Mouse (Mus musculus) liver, adult 2 months (tissue): ENCODE results near the gene Cdk14.

ENCODE experiments used
- CTCF ChIP-seq: fragments of 200-500 bp; IDR thresholded peaks from 2 replicates; pipeline ENCODE4 v1.5.1; 2011; ENCODE audit warnings: low read depth, low read length, control low read depth
- POLR2A ChIP-seq: fragments of 200-500 bp; IDR thresholded peaks from 2 replicates; pipeline ENCODE4 v1.6.1; 2011; ENCODE audit warnings: low read length, control low read depth; ENCODE audit not compliant: insufficient read depth; ENCODE audit errors: extremely low read depth

GRCm38 (mm10) chr5:5372354-5372753, 47.8 kb downstream of the Cdk14 start:
- TF ChIP-seq CTCF: no peak
- no peak for TF ChIP-seq POLR2A
